Mouse (Mus musculus) cerebellum, adult 11-12 months (tissue): ENCODE measurements around the gene Cypt12.

Source experiments
- DNase-seq: peaks from one replicate; pipeline ENCODE4 v3.0.0; 2022

The Cypt12 gene

GRCm38 (mm10) chr3:17948299-17948698, at the start of gene Cypt12:
Cypt12 (plus strand) TSS chr3:17948410.
- no peak for DNase-seq

GRCm38 (mm10) chr3:17913796-17914195, 34.4 kb upstream of the Cypt12 start:
- DNase-seq: no peak

- DNase-seq: no peak
Observed at GRCm38 (mm10) chr3:17940206-17940605, 8.0 kb upstream of the Cypt12 start.
